Mouse (Mus musculus) thymus, postnatal 0 days (tissue): ENCODE measurements around the gene Prmt1. TPM values are rescaled to one million over a fixed set of nuclear protein-coding genes. Genes with fewer than 3 reads are reported as not detected.
A peak's percentile ranks its signal among the peaks of the same experiment; 100 is the strongest.

Experiments used
- DNase-seq: peaks from one replicate; pipeline ENCODE4 v3.0.0-alpha.2; 2015; ENCODE audit warnings: low spot score
- polyA plus RNA-seq: library from polyadenylated mRNA; unstranded; fragments of >200 nt; fragmentation: Nextera tagmentation; extraction: Ambion mirVana; gene quantifications from 2 replicates; pipeline ENCODE4 v1.2.1, GENCODE M21; 2015

Gene Prmt1
- polyA plus RNA-seq, 1 experiment from 2014 or later: 365 TPM

GRCm38 (mm10) chr7:45013366-45014095 lies 27.2 kb upstream of the Prmt1 start:
- DNase-seq: no peak

- DNase-seq: no peak
Measured at GRCm38 (mm10) chr7:45012824-45013223, 26.5 kb upstream of the Prmt1 start.

GRCm38 (mm10) chr7:45012011-45012410 lies 25.6 kb upstream of the Prmt1 start:
- no peak for DNase-seq

- DNase-seq: no peak
Measured at GRCm38 (mm10) chr7:45008411-45008810, 22.0 kb upstream of the Prmt1 start.

GRCm38 (mm10) chr7:45007846-45008245 lies 21.5 kb upstream of the Prmt1 start:
- DNase-seq: no peak

- no peak for DNase-seq
Measured at GRCm38 (mm10) chr7:45007141-45007540, 20.8 kb upstream of the Prmt1 start.

- DNase-seq: no peak
Measured at GRCm38 (mm10) chr7:45006503-45006902, 20.1 kb upstream of the Prmt1 start.

- no peak for DNase-seq
Measured at GRCm38 (mm10) chr7:45005321-45005992, 19.1 kb upstream of the Prmt1 start.

- DNase-seq: no peak
Measured at GRCm38 (mm10) chr7:45004546-45004945, 18.2 kb upstream of the Prmt1 start.

GRCm38 (mm10) chr7:45002440-45002839 lies 16.1 kb upstream of the Prmt1 start:
- DNase-seq: no peak

GRCm38 (mm10) chr7:45000539-45001114 lies 14.3 kb upstream of the Prmt1 start:
- no peak for DNase-seq

GRCm38 (mm10) chr7:44999753-45000152 lies 13.4 kb upstream of the Prmt1 start:
- DNase-seq: no peak

- peak; percentile 25 for DNase-seq
Measured at GRCm38 (mm10) chr7:44998501-44998955, 12.2 kb upstream of the Prmt1 start, which contains the start of gene Bcl2l12. Gene Bcl2l12, minus strand, starts transcription at chr7:44998712.

GRCm38 (mm10) chr7:44997940-44998428 lies 11.6 kb upstream of the Prmt1 start:
- no peak for DNase-seq

GRCm38 (mm10) chr7:44997231-44997939 lies 11.0 kb upstream of the Prmt1 start, which contains the start of gene Irf3:
Gene Irf3, plus strand, starts transcription at chr7:44997648.
- DNase-seq: peak; percentile 99

- no peak for DNase-seq
Measured at GRCm38 (mm10) chr7:44996672-44997071, 10.3 kb upstream of the Prmt1 start.

- no peak for DNase-seq
Measured at GRCm38 (mm10) chr7:44986879-44987718, 731 bp upstream of the Prmt1 start.

GRCm38 (mm10) chr7:44985595-44986191 lies 675 bp downstream of the Prmt1 start:
- DNase-seq: peak; percentile 44

GRCm38 (mm10) chr7:44984833-44985164 lies 1.6 kb downstream of the Prmt1 start:
- DNase-seq: no peak
